Mouse (Mus musculus): ENCODE measurements around the gene Gprc5a.

GRCm38 (mm10) chr6:135089786-135090185 lies 24.3 kb downstream of the Gprc5a start:
- TF ChIP-seq CTCF (IDR thresholded peaks at IDR 0.05; ENCODE audit: control insufficient read depth, insufficient read depth, insufficient replicate concordance, low read depth, low read length) (no peak), POLR2A (IDR thresholded peaks at IDR 0.05; ENCODE audit: control insufficient read depth, low read depth, low read length) (no peak)

Measured in testis, adult 2 months (tissue).